Mouse (Mus musculus) embryonic facial prominence, embryonic 12.5 days (tissue): ENCODE measurements at regions not wholly inside any gene's neighbourhood (a gene's known extent, or its start where the extent isn't known, plus 50 kb on each side); places are given as distances from the start of the nearest gene placed in this dataset.

Experiments
- ATAC-seq: fragments of 200-750 bp; cut with Nextera tagmentation; 2 replicates; pipeline ENCODE4 v1.8.0; 2017; ENCODE audit not compliant: insufficient number of reproducible peaks, insufficient read depth, low FRiP score, low TSS enrichment
- H3K27ac ChIP-seq: fragments of 300-500 bp; sonication (generic); 2 replicates; pipeline ENCODE4 v1.5.1; 2016; ENCODE audit warnings: mild to moderate bottlenecking
- H3K27me3 ChIP-seq: fragments of 300-500 bp; sonication (generic); 2 replicates; pipeline ENCODE4 v1.6.1; 2016; ENCODE audit warnings: mild to moderate bottlenecking, moderate library complexity
- H3K36me3 ChIP-seq: fragments of 300-500 bp; sonication (generic); 2 replicates; pipeline ENCODE4 v1.6.1; 2016; ENCODE audit warnings: mild to moderate bottlenecking
- H3K4me1 ChIP-seq: fragments of 300-500 bp; sonication (generic); 2 replicates; pipeline ENCODE4 v1.6.1; 2016
- H3K4me2 ChIP-seq: fragments of 300-500 bp; sonication (generic); replicated peaks from 2 replicates; pipeline ENCODE4 v1.6.1; 2016; ENCODE audit warnings: mild to moderate bottlenecking, moderate library complexity
- H3K4me3 ChIP-seq: fragments of 300-500 bp; sonication (generic); 2 replicates; pipeline ENCODE4 v1.5.1; 2016; ENCODE audit warnings: mild to moderate bottlenecking
- H3K9ac ChIP-seq: fragments of 300-500 bp; sonication (generic); 2 replicates; pipeline ENCODE4 v1.6.1; 2016; ENCODE audit warnings: mild to moderate bottlenecking, moderate library complexity
- H3K9me3 ChIP-seq: fragments of 300-500 bp; sonication (generic); 2 replicates; pipeline ENCODE4 v1.6.1; 2016; ENCODE audit warnings: mild to moderate bottlenecking, moderate library complexity
- WGBS: fragments of 180-500 bp; shearing (Covaris S2); methylation state at CpG from one replicate; pipeline ENCODE4 v1.1.7; 2016; 5-methylcytosine and 5-hydroxymethylcytosine counted together

DNA sequence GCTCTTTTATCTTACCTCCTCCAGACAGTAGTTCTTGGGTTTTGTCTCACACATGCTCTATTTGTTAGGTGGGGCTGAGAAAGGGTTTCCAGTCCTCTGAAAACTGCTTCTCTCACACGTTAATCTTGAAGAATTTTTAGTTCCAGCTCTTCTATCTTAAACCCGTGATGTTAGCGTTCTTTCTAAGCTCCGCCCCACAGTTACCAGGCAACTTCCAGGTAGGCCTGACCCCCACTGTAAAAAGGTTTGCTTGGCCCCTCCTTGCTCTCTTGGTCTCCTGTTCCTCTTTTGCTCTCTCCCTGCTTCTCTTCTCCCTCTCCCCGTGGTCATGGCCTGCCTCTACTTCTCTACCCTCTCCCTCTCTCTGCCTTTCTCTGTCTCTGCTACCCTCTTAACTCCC is 1149.7 kb downstream of the Mrps31 start:
- no peak for ATAC-seq
- Histone ChIP-seq H3K27ac (no peak overlapping the region), H3K9me3 (no peaks in the 10 kb centered on the region), H3K4me2 (no peak overlapping the region), H3K4me1 (0 out of 2 replicates have a peak, but pooled peaks cover 2% of the 10 kb centered on the region), H3K4me3 (no peak overlapping the region), H3K9ac (no peak overlapping the region), H3K27me3 (peaks cover 10% of the 10 kb centered on the region; the same call in 1 of the 2 replicates), H3K36me3 (no peaks in the 10 kb centered on the region)
- 82% methylated on average over 5 of the region's 5 CpGs for WGBS

DNA sequence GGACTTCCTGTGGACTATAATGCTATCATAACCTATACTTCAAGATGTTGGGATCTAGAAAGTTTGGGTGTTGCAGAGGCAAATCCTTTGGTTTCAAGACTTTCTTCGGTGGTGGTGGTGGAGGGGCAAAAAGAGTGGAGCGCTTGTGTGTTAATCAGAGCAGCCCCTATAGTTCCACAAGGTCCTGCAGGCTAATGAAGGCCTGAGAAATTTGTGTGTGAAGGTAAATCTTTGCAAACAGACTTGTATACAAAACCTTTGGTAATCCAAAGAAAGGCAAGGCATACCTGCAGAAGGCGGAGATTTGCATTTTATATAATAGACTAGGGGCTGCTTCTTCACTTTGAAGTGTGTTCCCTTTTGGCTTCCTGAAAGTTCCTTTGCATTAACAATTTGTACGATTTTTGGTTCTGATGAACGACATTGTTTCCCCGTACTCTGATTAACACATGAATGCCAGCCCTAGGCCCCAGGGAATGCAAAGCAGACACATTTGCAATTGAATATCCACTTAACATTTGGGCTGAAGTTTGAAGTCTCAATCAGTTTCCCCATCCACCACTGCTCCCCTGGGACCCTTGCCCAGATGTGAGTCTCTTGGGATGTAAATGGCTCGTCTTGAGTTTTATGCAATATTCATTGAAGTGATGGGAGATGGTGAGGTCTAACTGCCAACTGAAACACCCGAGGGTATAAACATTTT is 1150.7 kb downstream of the Mrps31 start:
- H3K27me3 ChIP-seq, result peaks cover 10% of the 10 kb centered on the region; the same call in 1 of the 2 replicates
- no peak overlapping the region for H3K27ac ChIP-seq
- 26% methylated on average over 8 of the region's 8 CpGs for WGBS
- no peak overlapping the region for H3K4me3 ChIP-seq
- H3K4me2 ChIP-seq, result no peak overlapping the region
- H3K9ac ChIP-seq, result no peak overlapping the region
- H3K4me1 ChIP-seq, result 0 out of 2 replicates have a peak, but pooled peaks cover 2% of the 10 kb centered on the region
- no peaks in the 10 kb centered on the region for H3K36me3 ChIP-seq
- no peak for ATAC-seq
- no peaks in the 10 kb centered on the region for H3K9me3 ChIP-seq

DNA sequence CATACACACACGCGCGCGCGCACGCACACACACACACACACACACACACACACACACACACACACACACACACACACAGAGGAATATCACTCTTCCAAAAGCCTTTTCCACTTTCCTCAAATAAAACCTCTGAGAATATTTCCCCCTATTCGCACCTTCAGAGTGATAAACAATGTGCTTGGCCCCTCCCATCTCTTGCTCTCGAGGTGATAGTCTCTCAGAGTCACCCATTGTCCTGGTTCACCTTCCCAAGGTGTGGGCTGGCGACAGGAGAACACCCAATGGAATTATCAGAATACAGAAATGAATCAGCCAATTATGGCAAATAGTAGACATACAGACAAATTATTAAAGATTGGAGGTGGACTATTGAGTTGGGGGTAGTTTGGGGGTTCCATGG is 1151.3 kb downstream of the Mrps31 start:
- Histone ChIP-seq H3K4me3 (no peak overlapping the region), H3K27me3 (peaks cover 10% of the 10 kb centered on the region; the same call in 1 of the 2 replicates), H3K4me1 (0 out of 2 replicates have a peak, but pooled peaks cover 2% of the 10 kb centered on the region), H3K9ac (no peak overlapping the region), H3K4me2 (peak overlapping the region; percentile 40), H3K9me3 (no peaks in the 10 kb centered on the region), H3K27ac (no peak overlapping the region), H3K36me3 (no peaks in the 10 kb centered on the region)
- 30% methylated on average over 9 of the region's 9 CpGs for WGBS
- no peak for ATAC-seq

GRCm38 (mm10) chr8:23563065-23564020 is 1152.2 kb downstream of the Mrps31 start:
- peak; percentile 28; the same call in 1 of the 2 replicates for ATAC-seq
- H3K9ac ChIP-seq, result no peak overlapping the region
- H3K4me3 ChIP-seq, result no peak overlapping the region
- peaks cover 10% of the 10 kb centered on the region; the same call in 1 of the 2 replicates for H3K27me3 ChIP-seq
- H3K36me3 ChIP-seq, result no peaks in the 10 kb centered on the region
- WGBS, result 5% methylated on average over 16 of the region's 18 CpGs
- H3K4me1 ChIP-seq, result 0 out of 2 replicates have a peak, but pooled peaks cover 2% of the 10 kb centered on the region
- peak overlapping the region; percentile 40 for H3K4me2 ChIP-seq
- H3K9me3 ChIP-seq, result no peaks in the 10 kb centered on the region
- no peak overlapping the region for H3K27ac ChIP-seq

DNA sequence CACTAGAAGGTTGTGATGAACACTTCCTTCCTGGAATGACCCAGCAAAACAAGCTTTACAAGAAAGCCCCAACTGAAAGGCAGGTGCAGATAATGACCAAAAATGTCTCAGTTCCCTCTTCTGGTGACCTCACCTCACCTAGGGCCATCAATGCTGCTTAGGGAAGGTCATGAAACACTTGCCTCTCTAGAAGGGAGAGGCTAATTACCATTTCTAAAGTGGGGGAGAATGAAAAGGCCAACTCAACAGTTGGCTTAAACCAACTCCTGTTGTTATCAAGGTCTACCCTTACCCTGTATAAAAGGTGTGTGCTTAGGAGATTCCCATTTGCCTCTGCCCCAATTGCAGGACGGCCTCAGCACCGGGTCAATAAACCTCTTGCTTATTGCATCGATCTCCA is 1156.7 kb downstream of the Mrps31 start:
- Histone ChIP-seq H3K9me3 (no peaks in the 10 kb centered on the region), H3K36me3 (no peaks in the 10 kb centered on the region), H3K4me2 (no peak overlapping the region), H3K9ac (no peak overlapping the region), H3K27me3 (peaks cover 5% of the 10 kb centered on the region; the same call in 1 of the 2 replicates), H3K4me1 (no peaks in the 10 kb centered on the region), H3K27ac (no peak overlapping the region), H3K4me3 (no peak overlapping the region)
- ATAC-seq, result no peak
- WGBS, result 90% methylated on average over 3 of the region's 3 CpGs

DNA sequence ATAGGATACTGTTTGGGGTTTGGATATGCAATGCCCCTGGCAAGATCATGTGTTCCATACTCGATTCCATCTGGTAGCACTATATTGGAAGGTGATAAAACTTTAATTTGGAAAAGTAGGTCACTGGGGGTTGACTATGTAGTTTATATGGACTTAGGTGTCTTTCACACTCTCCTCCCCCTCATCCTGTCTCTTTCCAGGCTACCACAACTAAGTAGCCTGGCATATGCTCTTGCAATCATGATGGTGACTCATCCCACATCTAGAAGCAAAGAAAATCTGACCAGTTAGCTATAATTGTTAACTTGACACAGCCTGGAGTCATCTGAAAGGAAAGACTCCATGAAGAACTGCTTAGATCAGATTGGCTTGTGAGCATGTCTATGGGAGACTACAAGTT is 1154.3 kb downstream of the Adam3 start:
- Histone ChIP-seq H3K36me3 (no peaks in the 10 kb centered on the region), H3K27ac (no peak overlapping the region), H3K27me3 (no peaks in the 10 kb centered on the region), H3K9ac (no peak overlapping the region), H3K9me3 (no peaks in the 10 kb centered on the region), H3K4me2 (no peak overlapping the region), H3K4me1 (no peaks in the 10 kb centered on the region), H3K4me3 (no peak overlapping the region)
- 90% methylated on average over 1 of the region's 1 CpGs for WGBS
- ATAC-seq, result no peak

GRCm38 (mm10) chr8:23580106-23580505 is 1145.5 kb downstream of the Adam3 start:
- no peak overlapping the region for H3K4me3 ChIP-seq
- H3K4me1 ChIP-seq, result no peaks in the 10 kb centered on the region
- ATAC-seq, result no peak
- no peak overlapping the region for H3K9ac ChIP-seq
- H3K27me3 ChIP-seq, result no peaks in the 10 kb centered on the region
- 86% methylated on average over 4 of the region's 4 CpGs for WGBS
- H3K4me2 ChIP-seq, result no peak overlapping the region
- no peaks in the 10 kb centered on the region for H3K36me3 ChIP-seq
- no peaks in the 10 kb centered on the region for H3K9me3 ChIP-seq
- no peak overlapping the region for H3K27ac ChIP-seq

DNA sequence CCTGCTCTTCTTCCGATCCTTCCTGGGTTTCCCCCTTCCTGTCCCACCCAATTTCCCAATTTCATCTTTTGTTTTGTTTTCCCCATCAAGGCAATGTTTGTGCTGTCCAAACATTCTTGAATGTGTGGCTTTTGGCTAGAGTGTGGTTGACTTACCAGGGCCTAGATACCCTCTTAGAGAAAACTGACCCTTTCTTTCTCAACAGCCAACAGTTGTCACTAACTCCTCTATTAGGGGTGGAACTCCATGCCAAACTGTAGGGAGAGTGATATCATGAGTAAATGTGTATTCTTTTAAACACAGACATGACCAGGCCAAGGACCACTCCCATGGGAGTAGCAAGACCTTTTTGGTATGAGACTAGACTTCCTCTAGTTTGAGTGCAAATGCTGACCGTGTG is 1145.0 kb downstream of the Adam3 start:
- H3K9me3 ChIP-seq, result no peaks in the 10 kb centered on the region
- no peak for ATAC-seq
- H3K27ac ChIP-seq, result no peak overlapping the region
- WGBS, result 86% methylated on average over 2 of the region's 2 CpGs
- H3K27me3 ChIP-seq, result no peaks in the 10 kb centered on the region
- no peak overlapping the region for H3K4me3 ChIP-seq
- no peak overlapping the region for H3K9ac ChIP-seq
- H3K4me2 ChIP-seq, result no peak overlapping the region
- no peaks in the 10 kb centered on the region for H3K4me1 ChIP-seq
- no peaks in the 10 kb centered on the region for H3K36me3 ChIP-seq
